Mouse (Mus musculus) right cerebral cortex, postnatal 4 days (tissue): ENCODE results near the gene Clec11a.

Experiments
- DNase-seq: peaks from one replicate; pipeline ENCODE4 v3.0.0-alpha.2; 2022

Clec11a gene

DNA sequence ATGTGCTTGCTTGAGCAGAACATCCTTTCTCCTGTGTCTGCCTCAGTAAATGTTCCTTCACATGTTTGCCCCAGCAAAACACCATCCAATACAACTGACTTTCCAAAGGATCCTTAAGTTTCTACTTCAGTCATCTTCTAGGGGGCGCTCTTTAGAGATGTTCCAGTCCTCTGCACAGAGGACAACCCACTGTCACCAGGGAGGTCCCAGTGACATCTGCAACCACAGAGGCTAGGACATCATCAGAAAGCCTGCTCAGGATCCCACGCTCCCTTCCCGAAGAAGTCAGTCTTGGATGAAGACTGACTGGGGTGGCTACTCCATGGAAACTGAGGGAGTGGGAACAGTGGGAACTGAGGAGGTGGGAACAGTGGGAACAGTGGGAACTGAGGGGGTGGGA is 31.2 kb downstream of the Clec11a start:
- no peak for DNase-seq

DNA sequence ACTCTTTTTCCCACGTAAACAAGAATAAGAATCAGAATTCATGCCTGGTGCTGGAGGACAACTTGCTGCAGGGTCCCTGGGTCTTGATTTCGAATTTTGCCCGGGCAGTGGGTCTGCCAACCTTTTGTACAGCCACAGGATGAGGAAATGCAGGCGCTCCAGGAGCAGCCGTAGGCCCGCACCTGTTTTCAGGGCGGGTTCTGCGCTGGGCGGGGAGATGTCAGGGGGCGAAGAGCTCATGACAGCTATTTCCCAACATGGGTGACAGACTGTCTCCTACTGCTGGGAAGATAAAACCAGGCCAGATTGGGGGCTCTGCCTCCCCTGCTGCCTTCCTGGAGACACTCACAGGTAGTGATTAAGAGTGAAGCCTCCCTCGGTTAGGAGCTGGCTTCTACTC is 32.6 kb downstream of the Clec11a start:
- no peak for DNase-seq

DNA sequence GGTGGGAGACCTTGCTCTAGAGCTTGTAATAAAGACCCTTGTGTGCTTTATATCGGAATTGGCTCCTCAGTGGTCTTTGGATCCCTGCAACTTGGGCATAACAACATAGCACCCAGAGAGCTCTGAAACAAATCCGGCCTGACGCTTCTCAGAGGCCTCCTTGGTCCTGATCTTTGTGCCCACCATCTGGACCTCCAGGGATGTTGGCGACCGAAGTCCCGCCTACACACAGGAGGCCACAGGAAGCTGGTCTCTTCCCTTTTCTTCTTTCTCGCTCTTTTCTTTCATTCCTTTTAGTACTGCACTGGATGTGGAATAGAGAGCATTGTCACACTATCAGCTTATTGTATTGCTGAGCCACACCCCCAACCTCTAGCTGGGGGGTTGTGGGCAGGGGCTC is 33.3 kb downstream of the Clec11a start:
- no peak for DNase-seq

DNA sequence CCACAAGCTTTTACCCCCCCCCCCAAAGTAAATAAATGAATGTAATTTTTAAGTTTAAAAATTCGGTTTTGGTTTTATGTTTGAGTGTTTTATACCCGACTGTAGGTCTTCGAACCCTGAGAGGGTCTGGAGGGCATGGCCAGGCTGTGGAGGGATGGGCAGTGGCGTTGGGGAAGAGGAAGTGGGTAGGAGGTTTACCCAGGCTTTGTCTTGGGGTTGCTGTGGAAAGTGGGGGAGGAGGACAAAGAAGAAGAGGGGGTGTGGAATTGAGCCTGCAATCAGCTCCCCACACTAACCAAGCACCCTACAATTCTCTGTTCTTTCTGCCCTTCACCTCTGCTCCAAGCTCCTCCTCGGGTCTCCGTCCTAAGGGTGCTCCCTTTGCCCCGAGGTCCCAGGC is 34.2 kb downstream of the Clec11a start:
- no peak for DNase-seq

DNA sequence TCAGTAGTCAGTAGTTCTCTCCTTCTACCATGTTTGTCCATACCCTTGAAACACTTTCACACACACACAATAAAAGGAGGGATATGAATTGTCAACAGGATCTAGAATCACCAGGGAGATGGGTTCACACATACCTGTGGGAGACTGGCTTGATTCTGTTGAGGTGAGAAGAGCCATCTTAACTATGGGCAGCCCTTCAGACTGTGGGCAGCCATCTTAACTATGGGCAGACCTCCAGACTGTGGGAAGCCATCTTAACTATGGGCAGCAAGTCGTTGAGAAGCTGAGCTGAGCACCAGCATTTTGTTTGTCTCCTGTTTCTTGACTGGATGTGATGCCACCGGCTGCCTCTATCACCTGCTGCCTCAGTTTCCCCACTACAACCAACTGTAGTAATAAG is 35.4 kb downstream of the Clec11a start:
- no peak for DNase-seq

DNA sequence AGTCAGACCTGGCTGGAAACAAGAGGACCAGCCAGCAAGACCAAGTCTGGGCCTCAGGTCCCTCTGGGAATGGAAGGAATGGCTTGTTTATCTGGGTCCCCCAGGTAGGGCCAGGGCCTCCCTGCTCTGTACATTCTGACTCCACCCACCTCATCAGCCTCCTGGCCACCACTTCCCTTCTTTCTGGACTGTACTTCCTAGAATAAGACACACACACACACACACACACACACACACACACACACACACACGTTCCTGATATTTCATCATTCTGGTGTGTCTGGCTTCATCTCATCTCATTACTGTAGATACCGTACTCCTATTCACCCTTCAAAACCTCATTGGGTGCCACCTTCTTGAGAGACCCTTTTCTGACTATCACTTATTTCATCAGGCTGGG is 37.3 kb downstream of the Clec11a start:
- DNase-seq, result no peak

DNA sequence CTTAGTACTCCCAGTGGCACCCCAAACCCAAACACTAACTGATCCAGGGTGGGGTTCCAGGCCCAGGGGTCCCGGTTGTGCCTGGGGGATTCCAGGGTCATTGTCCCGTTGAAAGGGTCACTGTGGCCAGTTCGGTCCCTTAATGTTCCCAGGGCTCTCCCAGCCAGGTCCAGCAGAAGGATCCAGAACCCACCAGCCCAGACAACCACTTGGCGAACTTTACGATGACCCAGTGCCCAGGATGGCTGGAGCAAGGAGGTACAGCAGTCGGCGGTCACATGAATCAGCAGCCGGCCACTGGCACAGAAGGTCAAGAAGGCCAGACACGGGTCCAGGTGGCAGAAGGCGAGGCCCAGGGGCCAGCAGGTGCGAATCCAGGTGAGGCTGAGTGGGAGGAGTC is 38.6 kb downstream of the Clec11a start:
- DNase-seq, result no peak

DNA sequence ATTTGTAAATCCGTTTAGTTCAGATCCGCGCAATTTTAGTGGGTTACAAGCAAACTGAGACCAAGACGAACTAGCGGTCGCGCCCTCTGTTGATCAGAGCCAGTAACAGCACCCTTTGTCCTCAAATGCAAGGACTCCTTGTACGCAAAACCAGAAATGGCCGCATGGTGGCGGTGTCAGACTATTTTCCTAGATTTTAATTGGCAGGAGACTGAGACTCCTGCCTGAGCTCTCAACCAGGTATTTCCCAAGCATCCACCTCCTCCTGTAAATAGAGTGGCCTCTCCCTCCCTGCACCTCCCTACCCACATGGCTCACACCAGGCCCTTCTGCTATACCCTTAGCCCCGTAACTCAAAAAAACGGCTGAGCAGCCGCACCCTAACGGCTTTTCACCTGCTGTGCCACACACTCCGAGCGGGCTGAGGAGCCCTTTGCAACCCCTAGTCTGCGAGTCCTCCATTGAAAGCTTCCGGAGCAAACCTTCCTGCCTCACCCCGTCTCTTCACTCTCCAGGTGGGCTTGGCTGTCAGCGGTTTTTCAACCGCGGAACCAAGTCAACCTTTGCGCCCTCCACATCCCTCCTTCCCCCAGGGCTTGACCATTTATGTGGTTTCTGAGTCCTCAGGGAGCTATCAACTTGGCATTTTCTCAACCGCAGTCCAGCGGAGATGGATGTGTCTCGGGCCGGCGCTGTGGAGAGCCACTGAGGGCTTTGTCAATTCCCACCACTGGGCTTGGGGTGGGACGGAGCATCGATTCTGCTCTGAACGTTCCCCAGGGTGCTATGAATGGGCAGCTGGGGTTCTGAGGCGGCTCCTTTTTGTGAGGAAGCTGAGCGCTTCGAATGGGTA is 43.7 kb downstream of the Clec11a start:
- peak; percentile 99 for DNase-seq

DNA sequence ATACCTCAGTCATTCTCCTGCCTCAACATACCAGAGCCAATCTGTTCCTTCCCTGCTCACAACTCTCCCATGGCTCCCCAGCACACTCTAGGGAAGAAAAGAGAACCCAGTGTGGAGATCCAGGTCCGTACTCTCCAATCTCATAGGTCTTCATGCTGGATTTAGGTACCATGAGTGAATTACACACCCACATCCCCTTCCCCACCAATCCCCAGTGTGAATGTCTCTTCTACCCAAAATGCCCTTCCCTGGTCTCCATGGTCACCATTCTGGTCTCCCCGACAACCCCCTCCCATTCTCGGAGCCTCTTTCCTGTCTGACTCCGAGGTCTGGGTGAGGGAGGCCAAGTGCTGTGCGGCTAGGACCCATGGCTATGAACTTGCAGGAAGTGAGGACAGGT is 45.6 kb downstream of the Clec11a start, which contains the start of gene Gm15517:
TSS of gene Gm15517 (plus strand) at position 301 of the 400 bp plus-strand sequence.
- DNase-seq, result no peak

DNA sequence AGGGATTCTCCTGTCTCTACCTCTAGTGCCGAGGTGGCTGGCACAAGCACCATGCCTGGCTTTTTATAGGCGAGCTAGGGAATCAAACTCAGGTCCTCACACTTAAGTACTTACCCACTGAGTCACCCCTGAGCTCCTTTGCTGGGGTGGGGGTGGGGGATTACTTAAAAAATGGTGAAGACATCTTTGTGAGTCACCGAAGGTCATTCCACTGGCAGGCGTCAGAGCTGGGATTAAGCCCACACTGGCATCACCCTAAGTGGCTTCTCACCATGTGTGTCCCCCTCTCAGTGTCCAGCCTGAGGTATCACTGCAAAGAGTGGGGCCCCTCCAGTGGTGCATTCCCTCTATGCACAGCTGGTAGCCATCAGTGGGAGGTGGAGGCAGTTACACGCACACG is 46.3 kb downstream of the Clec11a start:
- DNase-seq, result no peak

DNA sequence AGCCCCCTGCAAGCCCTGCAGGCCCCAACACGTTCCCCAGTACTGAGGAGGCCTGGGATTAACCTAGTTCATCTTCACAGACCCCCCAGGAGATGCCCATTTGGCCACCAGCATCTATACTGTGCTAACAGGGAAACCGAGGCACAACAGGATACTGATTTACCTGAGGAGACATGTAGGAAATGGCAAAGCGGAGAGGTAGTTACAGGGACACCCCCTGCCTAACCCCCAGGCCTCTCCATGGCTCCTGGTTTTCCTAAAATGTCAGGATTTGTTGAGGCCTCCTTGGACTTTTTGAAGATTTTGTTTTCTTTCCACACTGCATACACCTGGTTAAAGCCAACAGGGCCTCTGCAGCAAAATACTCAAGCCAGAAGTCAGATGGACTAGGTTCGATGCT is 49.4 kb downstream of the Clec11a start, which contains the start of gene Acp4:
TSS of gene Acp4 (minus strand) at position 101 of the 400 bp plus-strand sequence.
- DNase-seq, result no peak

DNA sequence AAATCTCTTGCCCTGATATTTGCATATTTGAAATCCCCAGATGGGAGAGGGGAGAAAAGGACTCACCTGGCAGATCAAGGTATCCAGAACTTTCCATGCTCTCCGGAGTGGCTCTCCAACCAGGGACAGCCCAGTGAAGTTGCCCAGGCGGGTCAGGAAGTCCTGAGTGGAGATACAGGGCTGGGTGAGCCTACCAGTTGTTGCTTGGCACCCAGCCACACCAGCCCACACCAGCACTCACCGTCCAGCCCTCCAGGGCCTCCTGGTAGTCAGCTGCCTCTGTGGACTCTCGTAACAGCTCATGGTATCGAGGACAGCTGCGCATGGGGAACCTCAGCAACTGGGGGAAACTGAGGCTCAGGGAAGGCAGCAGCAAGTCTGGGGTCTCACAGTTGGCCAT is 51.8 kb downstream of the Clec11a start:
- DNase-seq, result no peak

DNA sequence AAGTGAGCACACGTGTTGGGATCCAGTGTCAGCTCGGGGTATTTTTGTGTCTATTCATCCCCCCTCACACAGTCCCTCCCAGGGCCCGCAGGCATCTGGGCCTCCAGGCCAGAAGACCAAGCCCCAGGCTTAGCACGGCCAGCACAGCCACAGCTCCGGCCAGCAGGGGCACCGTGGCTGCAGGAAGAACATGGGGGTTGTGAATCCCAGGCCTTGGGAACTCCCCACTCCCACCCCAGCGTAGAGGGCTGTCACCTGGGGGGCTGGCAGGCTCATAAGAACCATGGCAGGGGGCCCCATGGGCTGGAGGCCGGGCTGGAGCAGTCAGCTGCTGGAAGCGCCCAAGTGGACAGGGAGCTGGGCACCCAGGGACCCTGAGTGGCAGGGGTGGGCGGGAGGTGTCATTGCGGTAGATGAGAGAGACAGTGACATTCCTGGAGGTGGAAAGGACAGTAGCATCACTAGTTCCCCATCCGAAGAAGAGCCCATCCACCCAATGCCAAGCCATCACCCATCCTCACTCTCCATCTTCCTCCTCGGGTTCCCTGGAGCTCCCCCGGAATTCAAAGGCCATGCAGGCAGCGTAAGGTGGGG is 53.6 kb downstream of the Clec11a start:
- no peak for DNase-seq
